Mouse (Mus musculus): ENCODE data around the gene Stab2. TPM values are rescaled to one million over a fixed set of nuclear protein-coding genes. Genes with fewer than 3 reads are reported as not detected.

Gene Stab2
- polyA plus RNA-seq, 1 experiment from 2014 or later = 0.06 TPM

DNA sequence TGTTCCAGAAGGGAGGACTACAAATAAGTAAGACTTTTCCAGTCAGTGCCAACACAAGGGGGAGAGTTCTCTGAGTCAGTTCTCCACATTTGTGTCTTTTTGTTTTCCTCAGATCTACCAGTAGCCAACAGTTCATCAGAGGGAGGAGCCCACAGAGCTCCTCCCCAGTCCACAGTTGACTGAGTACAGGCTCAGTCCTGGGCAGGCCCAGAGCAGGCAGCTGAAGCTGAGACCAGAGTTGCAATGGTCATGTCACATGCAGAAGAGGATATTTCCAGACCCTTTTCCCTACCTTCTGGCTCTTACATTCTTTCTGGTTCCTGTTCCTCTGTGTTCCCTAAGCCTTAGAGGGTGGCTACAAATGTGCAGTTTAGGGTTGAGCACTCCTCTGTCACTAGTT is 118.4 kb downstream of the Stab2 start:
- Histone ChIP-seq H3K36me3 (ENCODE audit: control insufficient read depth, insufficient read depth) (no peaks in the 10 kb centered on the region), H3K27me3 (replicated peaks; ENCODE audit: control insufficient read depth, insufficient read depth, low read length) (no peaks in the 10 kb centered on the region), H3K4me3 (replicated peaks; ENCODE audit: low read length) (no peak overlapping the region), H3K4me2 (ENCODE audit: low read length) (no peak overlapping the region), H3K9ac (replicated peaks; ENCODE audit: low read depth, low read length) (no peak overlapping the region), H3K4me1 (replicated peaks; ENCODE audit: control insufficient read depth, insufficient read depth, low read length) (no peaks in the 10 kb centered on the region), H3K9me3 (ENCODE audit: control insufficient read depth, low read length) (no peaks in the 10 kb centered on the region), H3K27ac (ENCODE audit: low read length) (no peak overlapping the region)
- ATAC-seq = no peak

DNA sequence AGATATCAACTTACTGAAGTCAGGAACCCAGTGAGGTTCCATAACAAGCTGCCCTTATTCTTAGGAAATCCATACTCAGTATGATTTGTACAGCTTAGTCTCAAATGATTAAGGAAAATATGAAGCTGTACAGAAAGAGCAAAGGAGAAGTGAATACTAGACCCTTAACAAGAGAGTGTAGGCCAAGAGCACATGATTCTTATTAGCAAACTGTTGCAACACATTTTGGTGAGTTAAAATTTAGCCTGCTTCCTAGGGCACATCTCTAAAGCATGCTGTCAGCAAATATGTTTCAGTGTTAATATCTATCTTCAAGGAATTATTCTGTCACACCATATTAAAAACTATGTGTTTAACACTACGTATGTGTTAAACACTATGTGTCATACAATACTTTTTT is 121.4 kb downstream of the Stab2 start:
- 82% methylated on average over 1 of the region's 1 CpGs for WGBS
- H3K4me3 ChIP-seq (replicated peaks; ENCODE audit: low read length) = no peak overlapping the region
- no peak for ATAC-seq

DNA sequence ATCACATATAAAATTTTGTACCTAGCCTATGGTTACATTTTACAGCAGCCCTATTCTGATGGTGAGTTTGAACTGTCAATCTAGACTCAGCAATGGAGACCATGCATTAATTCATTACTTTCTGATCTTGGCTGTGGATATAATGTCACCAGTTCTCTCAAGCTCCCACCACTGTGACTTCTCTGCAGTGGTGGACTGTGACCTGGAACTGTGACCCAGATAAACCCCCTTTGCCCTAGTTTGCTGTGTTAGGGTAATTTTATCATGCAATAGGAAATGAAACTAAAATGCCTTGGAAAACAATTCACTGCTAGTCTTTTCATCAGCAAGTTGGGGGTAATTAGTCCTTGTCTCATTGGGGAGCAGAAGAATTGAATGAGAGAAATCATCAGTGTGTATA is 126.4 kb downstream of the Stab2 start:
- H3K4me3 ChIP-seq (replicated peaks; ENCODE audit: low read length) = no peak overlapping the region

More for the DNA sequence above, 121.4 kb downstream of the Stab2 start:
- Histone ChIP-seq H3K4me1 (replicated peaks; ENCODE audit: control insufficient read depth, insufficient read depth, low read length) (no peaks in the 10 kb centered on the region), H3K27me3 (replicated peaks; ENCODE audit: control insufficient read depth, insufficient read depth, low read length) (no peaks in the 10 kb centered on the region), H3K9ac (replicated peaks; ENCODE audit: low read depth, low read length) (no peak overlapping the region), H3K36me3 (ENCODE audit: control insufficient read depth, insufficient read depth) (no peaks in the 10 kb centered on the region), H3K9me3 (ENCODE audit: control insufficient read depth, low read length) (no peaks in the 10 kb centered on the region), H3K27ac (ENCODE audit: low read length) (no peak overlapping the region), H3K4me2 (ENCODE audit: low read length) (no peak overlapping the region)

DNA sequence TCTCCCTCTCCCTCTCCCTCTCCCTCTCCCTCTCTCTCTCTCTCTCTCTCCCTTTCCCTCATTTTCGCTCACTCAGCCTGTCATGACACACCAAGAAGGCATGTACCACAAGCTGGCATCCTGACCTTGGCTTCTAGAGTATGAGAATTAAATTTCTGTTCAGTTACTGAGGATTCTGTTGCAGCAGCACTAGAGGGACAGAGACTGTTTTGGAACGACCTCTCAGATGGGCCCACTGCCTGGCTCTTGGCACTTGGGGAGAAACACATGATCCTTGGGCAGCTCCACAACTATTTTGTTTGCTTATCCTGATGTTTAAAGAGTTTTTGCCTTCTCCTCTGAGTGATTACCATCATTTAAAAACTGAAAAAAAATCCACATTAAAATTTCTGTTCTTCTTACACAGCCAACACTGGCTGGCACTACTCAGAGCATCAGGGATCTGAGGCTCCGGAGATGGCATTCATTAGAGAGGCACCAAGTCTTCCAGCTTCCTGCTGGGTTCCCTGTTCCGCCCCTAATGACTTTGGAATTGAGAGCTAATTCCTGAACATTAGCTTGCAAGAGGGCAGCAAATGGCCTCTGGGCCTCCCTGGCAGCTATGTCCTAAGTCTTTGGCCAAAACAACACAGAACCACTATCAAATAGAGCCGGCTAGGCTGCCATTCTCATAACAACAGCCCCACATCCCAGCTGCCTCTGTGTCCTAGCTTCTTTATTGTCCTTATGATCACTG is 127.6 kb downstream of the Stab2 start:
- Histone ChIP-seq H3K9me3 (ENCODE audit: control insufficient read depth, low read length) (no peaks in the 10 kb centered on the region), H3K4me2 (ENCODE audit: low read length) (no peak overlapping the region), H3K4me3 (replicated peaks; ENCODE audit: low read length) (no peak overlapping the region), H3K4me1 (replicated peaks; ENCODE audit: control insufficient read depth, insufficient read depth, low read length) (no peaks in the 10 kb centered on the region), H3K36me3 (ENCODE audit: control insufficient read depth, insufficient read depth) (no peaks in the 10 kb centered on the region), H3K27me3 (replicated peaks; ENCODE audit: control insufficient read depth, insufficient read depth, low read length) (no peaks in the 10 kb centered on the region), H3K27ac (ENCODE audit: low read length) (no peak overlapping the region), H3K9ac (replicated peaks; ENCODE audit: low read depth, low read length) (no peak overlapping the region)
- 35% methylated on average over 5 of the region's 5 CpGs for WGBS
- no peak for ATAC-seq

More for the DNA sequence above, 126.4 kb downstream of the Stab2 start:
- ATAC-seq = no peak
- Histone ChIP-seq H3K9ac (replicated peaks; ENCODE audit: low read depth, low read length) (no peak overlapping the region), H3K27me3 (replicated peaks; ENCODE audit: control insufficient read depth, insufficient read depth, low read length) (no peaks in the 10 kb centered on the region), H3K27ac (ENCODE audit: low read length) (no peak overlapping the region), H3K9me3 (ENCODE audit: control insufficient read depth, low read length) (no peaks in the 10 kb centered on the region), H3K4me1 (replicated peaks; ENCODE audit: control insufficient read depth, insufficient read depth, low read length) (no peaks in the 10 kb centered on the region), H3K36me3 (ENCODE audit: control insufficient read depth, insufficient read depth) (no peaks in the 10 kb centered on the region), H3K4me2 (ENCODE audit: low read length) (no peak overlapping the region)

DNA sequence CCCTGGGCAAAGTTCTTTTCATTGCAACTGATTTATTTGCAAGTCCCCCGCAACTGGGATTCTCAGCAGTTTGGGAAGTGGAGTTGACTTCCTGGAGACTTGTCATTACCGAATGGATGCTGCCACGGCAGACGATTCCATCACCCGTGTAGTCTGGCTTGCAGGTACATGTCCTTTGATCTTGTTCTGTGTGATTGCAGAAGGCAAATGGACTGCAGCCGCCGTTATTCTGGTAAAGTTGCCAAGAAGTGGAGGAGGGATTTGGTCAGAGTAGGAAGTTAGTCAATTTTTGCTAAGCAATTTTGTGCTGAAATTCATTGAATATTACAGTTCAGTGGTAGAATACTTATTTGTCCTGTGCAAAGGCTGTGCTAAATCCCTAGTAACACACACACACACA is 129.1 kb downstream of the Stab2 start:
- H3K4me1 ChIP-seq (replicated peaks; ENCODE audit: control insufficient read depth, insufficient read depth, low read length) = no peaks in the 10 kb centered on the region
- no peak for ATAC-seq
- WGBS = 92% methylated on average over 7 of the region's 7 CpGs
- H3K9me3 ChIP-seq (ENCODE audit: control insufficient read depth, low read length) = no peaks in the 10 kb centered on the region
- no peak overlapping the region for H3K9ac ChIP-seq (replicated peaks; ENCODE audit: low read depth, low read length)
- no peaks in the 10 kb centered on the region for H3K27me3 ChIP-seq (replicated peaks; ENCODE audit: control insufficient read depth, insufficient read depth, low read length)
- no peak overlapping the region for H3K27ac ChIP-seq (ENCODE audit: low read length)
- H3K36me3 ChIP-seq (ENCODE audit: control insufficient read depth, insufficient read depth) = no peaks in the 10 kb centered on the region
- H3K4me3 ChIP-seq (replicated peaks; ENCODE audit: low read length) = no peak overlapping the region
- H3K4me2 ChIP-seq (ENCODE audit: low read length) = no peak overlapping the region

DNA sequence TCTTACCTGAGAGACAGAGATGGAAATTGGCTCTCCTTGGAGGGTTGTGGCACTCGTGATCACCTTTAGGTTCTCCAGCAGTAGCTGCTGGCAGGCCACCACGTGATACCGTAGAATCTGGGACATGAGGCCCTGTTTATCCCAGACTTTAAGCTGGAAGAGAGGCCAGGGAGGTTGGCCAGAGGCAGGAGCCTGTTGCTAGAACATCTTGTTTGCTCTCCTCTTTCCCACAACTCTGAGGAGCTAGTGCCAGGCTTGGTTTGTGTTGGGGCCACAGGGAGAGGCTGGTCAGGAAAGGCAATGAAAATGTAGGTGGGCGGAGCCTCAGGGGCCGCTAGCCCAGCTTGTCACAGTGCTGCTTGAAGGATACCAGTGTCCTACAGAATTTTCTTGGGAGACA is 135.2 kb downstream of the Stab2 start:
- H3K27ac ChIP-seq (ENCODE audit: low read length) = no peak overlapping the region
- no peak overlapping the region for H3K9ac ChIP-seq (replicated peaks; ENCODE audit: low read depth, low read length)
- no peak overlapping the region for H3K4me3 ChIP-seq (replicated peaks; ENCODE audit: low read length)
- H3K4me1 ChIP-seq (replicated peaks; ENCODE audit: control insufficient read depth, insufficient read depth, low read length) = no peaks in the 10 kb centered on the region
- no peak overlapping the region for H3K4me2 ChIP-seq (ENCODE audit: low read length)
- ATAC-seq = no peak
- no peaks in the 10 kb centered on the region for H3K27me3 ChIP-seq (replicated peaks; ENCODE audit: control insufficient read depth, insufficient read depth, low read length)
- WGBS = 75% methylated on average over 5 of the region's 5 CpGs
- no peaks in the 10 kb centered on the region for H3K9me3 ChIP-seq (ENCODE audit: control insufficient read depth, low read length)
- no peaks in the 10 kb centered on the region for H3K36me3 ChIP-seq (ENCODE audit: control insufficient read depth, insufficient read depth)

DNA sequence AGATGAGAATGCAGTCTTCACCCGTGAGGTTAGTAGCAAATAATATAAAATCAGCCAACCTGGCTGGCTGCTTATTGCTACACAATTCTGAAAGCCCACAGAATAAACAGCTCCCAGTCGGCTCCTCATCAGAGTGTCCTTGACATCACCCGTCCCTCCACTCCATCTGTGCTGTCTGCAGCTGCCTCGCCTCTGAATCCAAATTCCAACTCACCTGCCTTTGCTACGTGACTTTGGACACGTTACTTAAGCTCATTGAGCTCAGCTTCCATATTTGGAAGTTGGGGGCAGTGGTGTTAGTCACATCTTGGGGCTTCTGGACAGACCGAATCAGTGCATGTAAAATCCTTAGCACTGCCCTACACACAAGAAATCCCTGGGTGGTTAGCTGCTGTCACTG is 135.7 kb downstream of the Stab2 start:
- H3K9ac ChIP-seq (replicated peaks; ENCODE audit: low read depth, low read length) = no peak overlapping the region
- no peaks in the 10 kb centered on the region for H3K36me3 ChIP-seq (ENCODE audit: control insufficient read depth, insufficient read depth)
- H3K27ac ChIP-seq (ENCODE audit: low read length) = no peak overlapping the region
- no peak overlapping the region for H3K4me3 ChIP-seq (replicated peaks; ENCODE audit: low read length)
- no peaks in the 10 kb centered on the region for H3K9me3 ChIP-seq (ENCODE audit: control insufficient read depth, low read length)
- no peak for ATAC-seq
- no peaks in the 10 kb centered on the region for H3K27me3 ChIP-seq (replicated peaks; ENCODE audit: control insufficient read depth, insufficient read depth, low read length)
- no peaks in the 10 kb centered on the region for H3K4me1 ChIP-seq (replicated peaks; ENCODE audit: control insufficient read depth, insufficient read depth, low read length)
- no peak overlapping the region for H3K4me2 ChIP-seq (ENCODE audit: low read length)
- WGBS = 91% methylated on average over 7 of the region's 7 CpGs

DNA sequence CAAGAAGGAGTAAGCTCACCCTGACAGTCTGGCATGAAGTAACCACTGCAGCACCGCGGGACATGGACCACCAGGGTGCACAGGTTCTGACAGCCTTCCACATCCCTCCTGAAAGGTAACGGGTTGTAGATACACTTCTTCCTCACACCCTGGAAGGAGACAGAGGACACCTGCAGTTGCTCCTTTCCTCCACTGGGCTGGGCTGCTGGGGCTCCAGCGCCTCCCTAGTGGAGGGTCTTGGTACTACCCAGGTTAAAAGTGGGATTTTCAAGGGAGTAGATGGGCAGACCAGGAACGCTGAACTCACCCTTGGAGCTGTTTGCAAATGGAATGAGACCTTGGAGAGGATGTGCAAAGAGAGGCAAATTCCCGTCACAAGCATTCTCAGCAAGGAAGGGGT is 144.4 kb downstream of the Stab2 start:
- H3K9me3 ChIP-seq (ENCODE audit: control insufficient read depth, low read length) = no peaks in the 10 kb centered on the region
- no peak for ATAC-seq
- WGBS = 90% methylated on average over 6 of the region's 6 CpGs
- H3K4me3 ChIP-seq (replicated peaks; ENCODE audit: low read length) = no peak overlapping the region
- H3K9ac ChIP-seq (replicated peaks; ENCODE audit: low read depth, low read length) = no peak overlapping the region
- H3K4me2 ChIP-seq (ENCODE audit: low read length) = no peak overlapping the region
- H3K4me1 ChIP-seq (replicated peaks; ENCODE audit: control insufficient read depth, insufficient read depth, low read length) = no peaks in the 10 kb centered on the region
- no peaks in the 10 kb centered on the region for H3K27me3 ChIP-seq (replicated peaks; ENCODE audit: control insufficient read depth, insufficient read depth, low read length)
- H3K36me3 ChIP-seq (ENCODE audit: control insufficient read depth, insufficient read depth) = no peaks in the 10 kb centered on the region
- no peak overlapping the region for H3K27ac ChIP-seq (ENCODE audit: low read length)

DNA sequence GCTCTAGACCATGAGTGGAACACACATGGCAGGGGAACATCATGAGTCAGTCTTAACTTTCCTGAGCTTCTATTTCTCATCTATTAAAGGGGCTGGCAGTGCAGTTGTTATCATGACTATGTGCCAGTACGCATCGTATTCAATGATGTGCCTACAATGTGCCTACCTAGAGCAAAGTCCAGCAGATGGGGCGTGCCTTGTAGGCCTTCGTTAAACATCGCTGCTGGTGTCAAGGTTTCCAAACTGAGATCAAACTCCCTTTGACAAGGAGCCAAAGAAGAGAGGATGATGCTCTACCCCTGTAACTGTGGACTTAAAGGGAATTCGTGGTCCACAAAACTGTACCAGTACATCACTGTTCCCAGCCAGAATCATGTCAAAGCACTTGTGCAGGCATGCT is 145.3 kb downstream of the Stab2 start:
- WGBS = 87% methylated on average over 6 of the region's 6 CpGs
- H3K4me3 ChIP-seq (replicated peaks; ENCODE audit: low read length) = no peak overlapping the region
- no peaks in the 10 kb centered on the region for H3K9me3 ChIP-seq (ENCODE audit: control insufficient read depth, low read length)
- H3K36me3 ChIP-seq (ENCODE audit: control insufficient read depth, insufficient read depth) = no peaks in the 10 kb centered on the region
- H3K9ac ChIP-seq (replicated peaks; ENCODE audit: low read depth, low read length) = no peak overlapping the region
- no peaks in the 10 kb centered on the region for H3K4me1 ChIP-seq (replicated peaks; ENCODE audit: control insufficient read depth, insufficient read depth, low read length)
- no peak overlapping the region for H3K27ac ChIP-seq (ENCODE audit: low read length)
- no peaks in the 10 kb centered on the region for H3K27me3 ChIP-seq (replicated peaks; ENCODE audit: control insufficient read depth, insufficient read depth, low read length)
- ATAC-seq = no peak
- H3K4me2 ChIP-seq (ENCODE audit: low read length) = no peak overlapping the region

DNA sequence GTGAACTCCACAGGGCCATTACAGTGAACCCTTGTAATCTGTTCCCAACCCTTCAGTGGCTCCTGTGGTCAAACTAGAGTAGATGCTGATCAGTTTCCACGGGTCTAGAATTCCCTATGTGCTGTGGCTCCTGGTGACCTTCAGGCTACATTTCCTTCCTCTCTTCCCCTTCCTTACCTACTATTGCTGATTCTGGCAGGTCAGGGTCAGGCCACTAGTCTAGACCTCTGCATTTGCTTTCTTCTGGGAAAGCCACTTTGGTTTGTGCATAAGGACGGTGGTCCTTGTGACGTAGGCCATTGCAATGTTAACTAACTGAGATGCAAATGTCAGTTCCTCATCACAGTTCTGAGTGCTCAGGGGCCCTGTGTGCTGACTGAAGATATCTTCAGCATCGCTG is 147.4 kb downstream of the Stab2 start:
- Histone ChIP-seq H3K9ac (replicated peaks; ENCODE audit: low read depth, low read length) (no peak overlapping the region), H3K4me3 (replicated peaks; ENCODE audit: low read length) (no peak overlapping the region), H3K27me3 (replicated peaks; ENCODE audit: control insufficient read depth, insufficient read depth, low read length) (no peaks in the 10 kb centered on the region), H3K4me1 (replicated peaks; ENCODE audit: control insufficient read depth, insufficient read depth, low read length) (no peaks in the 10 kb centered on the region), H3K36me3 (ENCODE audit: control insufficient read depth, insufficient read depth) (no peaks in the 10 kb centered on the region), H3K27ac (ENCODE audit: low read length) (no peak overlapping the region), H3K9me3 (ENCODE audit: control insufficient read depth, low read length) (no peaks in the 10 kb centered on the region), H3K4me2 (ENCODE audit: low read length) (no peak overlapping the region)
- no peak for ATAC-seq
- WGBS = 84% methylated on average over 4 of the region's 4 CpGs

Measured in forebrain, embryonic 16.5 days (tissue).